Mouse (Mus musculus): ENCODE data around the gene Brd7.

DNA sequence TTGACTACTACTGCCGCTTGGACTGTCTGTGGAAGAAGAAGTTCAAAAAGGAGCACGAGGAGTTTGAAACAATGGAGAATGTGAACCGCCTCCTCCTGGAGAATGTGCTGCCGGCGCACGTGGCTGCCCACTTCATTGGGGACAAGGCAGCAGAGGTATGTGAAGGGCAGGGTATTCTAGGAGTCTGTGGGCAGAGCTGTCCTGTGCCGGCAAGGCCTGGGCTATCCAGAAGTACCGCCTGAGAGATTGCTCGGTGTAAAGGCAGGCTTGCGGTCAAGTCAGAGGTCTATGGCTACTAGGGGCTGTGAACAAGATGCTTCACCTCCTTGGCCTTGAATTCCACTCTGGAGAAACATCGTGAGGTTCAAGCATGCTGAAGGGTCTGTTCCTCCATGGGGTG, 37.2 kb downstream of the Brd7 start:
- no peak for TF ChIP-seq EP300 (IDR thresholded peaks at IDR 0.05; ENCODE audit: insufficient read depth, low read depth, low read length)
- no peak for TF ChIP-seq POLR2A (IDR thresholded peaks at IDR 0.05; ENCODE audit: insufficient read depth, low read length)

Data from ES-Bruce4 (cell line).